Mouse (Mus musculus) retina, embryonic 14.5 days (tissue): ENCODE data around the gene Ercc1.
A peak's percentile ranks its signal among the peaks of the same experiment; 100 is the strongest.

ENCODE experiments used
- DNase-seq: peaks from one replicate; pipeline ENCODE4 v3.0.0-alpha.2; 2015; ENCODE audit warnings: low spot score

Ercc1 gene

GRCm38 (mm10) chr7:19344237-19344847 lies at the start of gene Ercc1:
Ercc1 (plus strand) TSS chr7:19344778.
- no peak for DNase-seq

DNA sequence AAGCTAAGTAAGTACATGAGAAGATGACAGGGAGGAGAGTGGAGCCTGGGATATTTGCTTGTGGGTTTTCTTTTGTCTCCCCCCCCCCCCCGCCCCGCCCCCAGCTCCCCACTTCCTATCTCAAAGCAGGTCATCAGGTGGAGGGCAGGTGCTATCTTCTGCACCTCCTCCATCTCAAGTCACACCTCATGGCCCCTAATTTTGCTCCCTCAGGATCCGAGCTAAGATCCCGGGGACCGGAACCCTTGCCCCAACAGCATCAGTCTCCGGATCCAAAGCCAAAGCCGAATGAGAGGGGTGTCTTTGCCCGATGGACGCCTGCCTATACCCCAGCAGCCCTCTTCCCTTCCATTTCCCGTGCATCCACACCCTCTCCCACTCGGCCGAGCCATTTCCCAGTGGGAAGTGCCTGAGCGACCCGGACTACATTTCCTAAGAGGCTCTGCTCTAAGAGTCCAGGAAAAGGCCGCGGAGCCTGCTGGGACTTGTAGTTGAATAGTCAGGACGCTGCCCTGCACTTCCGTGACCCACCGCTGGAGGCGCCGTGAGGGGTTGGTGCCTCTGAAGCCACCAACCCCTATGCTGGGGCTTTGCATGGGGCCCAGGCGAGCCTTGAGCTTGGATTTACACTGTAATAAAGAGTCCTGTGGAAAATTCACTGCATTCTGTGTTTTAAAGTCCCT lies 48.9 kb upstream of the Ercc1 start:
- peak; percentile 99 for DNase-seq

- DNase-seq = no peak
Observed at GRCm38 (mm10) chr7:19297034-19297433, 47.5 kb upstream of the Ercc1 start.

DNA sequence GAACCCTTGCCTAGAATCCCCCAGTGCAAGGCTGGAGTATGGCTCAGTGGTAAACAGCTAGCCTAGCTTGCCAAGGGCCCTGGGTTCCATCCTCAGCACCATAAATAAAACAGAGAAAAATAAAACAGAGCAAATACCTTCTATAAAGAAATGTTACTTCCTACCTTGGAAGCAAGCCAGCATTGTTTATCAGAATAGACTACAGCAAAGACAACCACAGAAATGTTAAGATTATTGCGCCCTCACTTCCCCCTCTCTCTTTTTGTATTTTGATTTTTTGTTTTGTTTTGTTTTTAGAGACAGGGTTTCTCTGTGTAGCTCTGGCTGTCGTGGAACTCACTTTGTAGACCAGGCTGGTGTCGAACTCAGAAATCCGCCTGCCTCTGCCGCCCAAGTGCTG lies 46.8 kb upstream of the Ercc1 start:
- DNase-seq = no peak

DNA sequence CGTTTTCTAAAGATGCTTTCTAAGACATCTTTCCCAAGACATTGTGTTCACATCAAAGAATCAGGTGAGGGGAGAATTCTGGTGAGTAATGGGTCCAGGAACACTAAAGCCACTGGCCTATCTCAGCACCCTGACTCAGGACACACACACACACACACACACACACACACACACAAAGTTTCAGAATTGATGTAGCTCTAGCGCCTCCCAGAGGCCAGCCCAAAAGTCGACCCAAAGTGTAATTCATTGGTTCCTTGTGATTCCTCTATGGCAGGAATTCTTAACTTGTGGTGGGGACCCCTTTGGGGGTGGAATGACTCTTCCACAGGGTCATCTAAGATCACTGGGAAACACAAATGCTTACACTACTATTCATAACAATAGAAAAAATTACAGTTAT lies 45.4 kb upstream of the Ercc1 start:
- DNase-seq = peak; percentile 82

DNA sequence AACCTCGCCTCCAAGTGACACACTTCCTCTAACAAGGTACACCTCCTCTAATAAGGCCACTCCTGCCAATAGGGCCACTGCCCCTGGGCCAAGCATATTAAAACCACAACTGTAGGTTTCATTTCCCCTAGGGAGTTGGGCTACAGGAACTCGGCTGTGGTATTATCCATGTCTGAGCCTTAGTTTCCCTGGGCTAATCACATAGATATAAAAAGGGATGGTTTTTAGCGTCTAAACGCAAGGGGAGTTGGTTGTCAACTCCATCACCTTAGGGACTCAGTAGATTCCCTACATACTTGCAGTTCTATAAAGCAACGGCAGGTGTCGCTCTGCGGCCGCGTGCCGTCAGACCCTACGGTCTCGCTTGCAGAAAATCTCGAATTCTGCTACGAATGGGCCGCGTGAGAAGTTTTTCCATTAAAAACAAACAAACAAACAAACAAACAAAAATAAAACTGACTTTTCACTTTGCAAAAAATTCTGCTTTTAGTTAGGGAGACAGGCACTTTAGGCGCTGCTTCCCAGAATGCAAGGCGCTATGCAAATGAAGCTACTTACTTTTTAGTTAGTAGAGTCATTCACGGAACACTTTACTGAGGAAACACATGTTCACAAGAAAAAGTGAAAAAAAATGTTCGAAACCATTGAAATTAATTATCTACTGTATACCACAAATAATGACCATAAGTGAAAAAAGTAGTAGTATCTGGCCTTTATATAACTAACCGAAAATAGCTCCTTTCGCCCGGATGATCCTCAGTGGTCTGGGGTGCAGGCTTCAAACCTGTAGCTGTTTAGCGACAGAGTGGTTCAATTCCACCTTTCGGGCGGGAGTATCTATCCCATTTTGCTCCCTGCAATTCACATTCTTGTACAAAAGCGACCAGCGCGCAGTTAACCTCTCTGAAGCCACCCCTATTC lies 43.8 kb upstream of the Ercc1 start:
- DNase-seq = peak; percentile 95

DNA sequence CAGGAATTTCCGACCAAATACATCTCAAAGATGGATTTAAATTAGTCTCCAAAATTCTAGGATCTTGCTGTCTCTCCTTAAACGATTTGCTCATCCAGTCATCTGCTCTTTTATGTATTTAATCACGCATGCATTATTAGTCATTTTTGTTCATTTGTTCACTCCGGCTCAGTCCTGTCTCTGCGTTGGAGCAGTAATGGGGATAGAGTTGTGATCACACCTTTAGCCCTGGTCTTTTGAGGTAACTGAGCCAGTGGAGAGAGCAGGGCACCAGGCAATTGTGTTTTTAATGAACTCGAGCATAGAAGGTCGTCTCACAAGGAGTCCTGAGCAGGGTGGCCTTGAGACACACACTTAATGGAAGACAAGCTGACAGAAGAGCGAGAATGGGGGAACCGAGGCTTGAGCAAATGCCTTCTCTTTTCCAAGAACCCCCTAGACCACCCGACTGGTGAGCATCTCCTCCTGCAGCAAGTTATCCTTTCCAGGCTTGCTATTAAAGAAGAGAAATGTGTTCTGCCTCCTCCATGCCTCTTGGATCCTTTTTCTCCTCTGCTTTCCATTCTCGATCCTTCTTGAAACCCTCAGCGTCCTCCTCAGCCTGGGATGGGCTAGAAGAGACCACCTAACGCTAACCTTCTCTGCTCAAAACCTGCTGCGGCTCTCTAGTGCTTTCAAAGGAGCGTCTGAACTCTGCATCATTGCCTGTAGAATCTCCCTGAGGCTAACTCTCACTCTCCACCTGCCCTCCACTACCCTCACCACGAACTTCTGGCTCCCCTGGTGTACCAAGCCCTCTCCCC lies 42.9 kb upstream of the Ercc1 start:
- DNase-seq = no peak

DNA sequence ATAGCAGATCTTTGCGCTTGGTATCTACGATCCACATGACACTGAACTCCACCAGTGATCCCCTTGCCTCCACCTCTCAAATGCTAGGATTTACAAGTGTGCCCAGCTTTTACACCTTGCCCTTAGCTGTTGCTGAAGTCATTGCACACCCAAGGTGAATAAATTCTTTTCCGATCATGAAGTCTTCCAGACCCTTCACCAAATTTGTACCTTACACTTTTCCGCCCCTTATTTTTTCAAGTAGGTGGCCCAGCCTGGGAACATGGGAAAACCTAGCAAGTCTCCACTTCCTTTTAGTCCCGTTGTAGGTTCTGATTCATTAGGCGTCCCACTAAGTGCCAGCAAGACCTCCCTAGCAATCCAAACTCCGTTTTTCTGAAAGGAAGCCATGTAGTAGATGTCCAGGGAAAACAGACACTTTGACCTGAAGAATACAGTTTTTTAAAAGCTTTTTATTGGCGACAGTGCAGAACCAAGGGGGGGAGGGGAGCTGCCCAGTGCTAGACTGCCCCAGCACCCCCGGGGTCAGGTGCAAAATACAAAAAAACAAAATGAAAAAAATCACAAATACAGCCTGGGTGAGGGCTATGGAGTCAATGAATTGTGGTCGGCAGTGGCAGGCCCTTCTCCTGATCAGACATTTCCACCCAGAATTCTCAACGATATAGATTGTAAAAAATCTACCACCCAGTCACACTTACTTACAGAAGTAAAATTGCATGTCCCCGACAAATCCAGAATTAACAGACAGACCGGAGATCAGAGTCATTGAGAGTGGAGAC lies 42.1 kb upstream of the Ercc1 start:
- DNase-seq = no peak

GRCm38 (mm10) chr7:19303046-19303305 lies 41.6 kb upstream of the Ercc1 start:
- no peak for DNase-seq

- DNase-seq = peak; percentile 88
Observed at GRCm38 (mm10) chr7:19303770-19304169, 40.8 kb upstream of the Ercc1 start.

- DNase-seq = no peak
Observed at GRCm38 (mm10) chr7:19304501-19305412, 39.8 kb upstream of the Ercc1 start.

GRCm38 (mm10) chr7:19305413-19305735 lies 39.2 kb upstream of the Ercc1 start:
- no peak for DNase-seq

DNA sequence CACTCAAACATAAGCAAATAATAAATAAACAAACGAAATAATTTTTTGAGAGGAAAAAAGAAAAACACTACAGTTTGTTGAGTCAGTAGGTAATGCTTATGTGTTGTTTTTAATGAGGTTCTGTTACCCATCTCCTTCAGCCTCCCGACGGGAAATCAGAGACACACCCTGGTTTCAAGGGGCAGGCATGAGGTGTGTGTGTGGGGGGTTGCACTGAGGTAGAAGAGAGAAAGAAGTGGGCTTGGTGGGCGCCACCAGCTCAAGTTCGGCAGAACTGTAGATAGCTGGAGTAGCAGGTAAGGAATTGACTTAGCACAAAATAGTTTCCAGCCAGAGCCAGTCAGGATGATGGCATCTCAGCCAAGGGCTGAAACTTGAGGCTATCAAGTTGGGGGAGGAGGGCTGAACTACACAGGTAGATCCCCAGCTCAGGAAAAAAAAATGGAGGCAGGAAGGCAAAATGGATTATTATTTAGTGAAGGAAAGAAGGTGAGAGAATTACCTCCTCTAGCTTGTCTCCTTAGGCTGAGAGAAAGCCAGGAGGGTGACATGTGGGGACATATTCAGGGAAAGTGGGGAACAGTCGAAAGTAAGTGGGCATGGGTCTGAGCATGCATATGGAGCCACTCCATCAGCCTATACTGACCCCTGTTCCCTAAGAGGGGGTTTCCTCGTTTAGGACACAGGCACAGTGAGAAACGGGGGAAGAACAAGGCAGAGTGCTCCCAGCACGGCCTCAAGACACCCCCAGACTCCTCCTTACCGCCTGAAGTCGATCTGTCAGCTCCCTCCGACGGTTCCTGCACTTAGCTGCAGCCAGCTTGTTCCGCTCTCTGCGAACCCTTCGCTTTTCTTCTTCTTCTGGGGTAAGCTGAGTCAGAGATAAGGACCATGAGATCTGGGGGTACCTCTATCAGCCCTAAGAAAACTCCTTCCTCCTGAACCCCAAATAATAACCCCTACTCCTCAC lies 38.5 kb upstream of the Ercc1 start:
- DNase-seq = no peak

- DNase-seq = no peak
Observed at GRCm38 (mm10) chr7:19306819-19307738, 37.5 kb upstream of the Ercc1 start.

- peak; percentile 77 for DNase-seq
Observed at GRCm38 (mm10) chr7:19307739-19308453, 36.7 kb upstream of the Ercc1 start.

- DNase-seq = peak; percentile 94
Observed at GRCm38 (mm10) chr7:19308454-19309277, 35.9 kb upstream of the Ercc1 start.
